Mouse (Mus musculus) yolk sac, embryonic 10.5 days (tissue): ENCODE measurements at regions not wholly inside any gene's neighbourhood (a gene's known extent, or its start where the extent isn't known, plus 50 kb on each side); places are given as distances from the start of the nearest gene placed in this dataset.

Experiments
- DNase-seq: peaks from one replicate; pipeline ENCODE4 v3.0.0-alpha.2; 2017; ENCODE audit warnings: low spot score

- DNase-seq, result no peak
Measured at GRCm38 (mm10) chr17:79498321-79498720, 113.3 kb upstream of the Rmdn2 start.

GRCm38 (mm10) chr17:79501031-79501474, 110.6 kb upstream of the Rmdn2 start:
- DNase-seq, result no peak

GRCm38 (mm10) chr17:79501926-79502325, 109.7 kb upstream of the Rmdn2 start:
- no peak for DNase-seq

GRCm38 (mm10) chr17:79503037-79503436, 108.6 kb upstream of the Rmdn2 start:
- no peak for DNase-seq

GRCm38 (mm10) chr17:79504209-79504608, 107.5 kb upstream of the Rmdn2 start:
- DNase-seq, result no peak

GRCm38 (mm10) chr17:79505565-79505964, 106.1 kb upstream of the Rmdn2 start:
- DNase-seq, result no peak

- DNase-seq, result no peak
Measured at GRCm38 (mm10) chr17:79509281-79509680, 102.4 kb upstream of the Rmdn2 start.

GRCm38 (mm10) chr17:79509957-79510710, 101.5 kb upstream of the Rmdn2 start:
- peak; percentile 32 for DNase-seq

- DNase-seq, result no peak
Measured at GRCm38 (mm10) chr17:79511218-79511617, 100.4 kb upstream of the Rmdn2 start.

- DNase-seq, result no peak
Measured at GRCm38 (mm10) chr17:79514076-79514475, 97.6 kb upstream of the Rmdn2 start.

GRCm38 (mm10) chr17:79518185-79518584, 93.5 kb upstream of the Rmdn2 start:
- no peak for DNase-seq

- DNase-seq, result no peak
Measured at GRCm38 (mm10) chr17:79518696-79519095, 93.0 kb upstream of the Rmdn2 start.

GRCm38 (mm10) chr17:79519356-79519755, 92.3 kb upstream of the Rmdn2 start:
- no peak for DNase-seq

- DNase-seq, result no peak
Measured at GRCm38 (mm10) chr17:79520283-79520682, 91.4 kb upstream of the Rmdn2 start.

- DNase-seq, result no peak
Measured at GRCm38 (mm10) chr17:79521691-79522090, 90.0 kb upstream of the Rmdn2 start.

GRCm38 (mm10) chr17:79523230-79523629, 88.4 kb upstream of the Rmdn2 start:
- no peak for DNase-seq

GRCm38 (mm10) chr17:79527391-79527790, 84.3 kb upstream of the Rmdn2 start:
- DNase-seq, result no peak

- no peak for DNase-seq
Measured at GRCm38 (mm10) chr17:79536549-79536948, 75.1 kb upstream of the Rmdn2 start.

GRCm38 (mm10) chr17:79538789-79539188, 72.9 kb upstream of the Rmdn2 start:
- no peak for DNase-seq

- no peak for DNase-seq
Measured at GRCm38 (mm10) chr17:79540038-79540437, 71.6 kb upstream of the Rmdn2 start.

- DNase-seq, result no peak
Measured at GRCm38 (mm10) chr17:79540511-79540910, 71.2 kb upstream of the Rmdn2 start.

GRCm38 (mm10) chr17:79543907-79544522, 67.6 kb upstream of the Rmdn2 start:
- DNase-seq, result no peak

- DNase-seq, result no peak
Measured at GRCm38 (mm10) chr17:79545878-79546277, 65.8 kb upstream of the Rmdn2 start.

- no peak for DNase-seq
Measured at GRCm38 (mm10) chr17:79547075-79547474, 64.6 kb upstream of the Rmdn2 start.
